Mouse (Mus musculus): ENCODE data around the gene Cc2d2a.
A peak's percentile ranks its signal among the peaks of the same experiment; 100 is the strongest.

The Cc2d2a gene

GRCm38 (mm10) chr5:43661997-43662961, at the start of gene Cc2d2a:
Cc2d2a (plus strand) TSS chr5:43662346.
- peak; percentile 34 to 57 for DNase-seq (ENCODE audit: low spot score in 2 of 2)

- DNase-seq (ENCODE audit: low spot score in 2 of 2) = peak; percentile 44 to 69
These were observed 40.4 kb upstream of the Cc2d2a start for GRCm38 (mm10) chr5:43621575-43622299.

GRCm38 (mm10) chr5:43625407-43625806, 36.7 kb upstream of the Cc2d2a start:
- DNase-seq (ENCODE audit: low spot score in 2 of 2) = no peak

- DNase-seq (ENCODE audit: low spot score in 2 of 2) = no peak
These were observed 28.0 kb upstream of the Cc2d2a start for GRCm38 (mm10) chr5:43634071-43634601.

GRCm38 (mm10) chr5:43634602-43635081, 27.5 kb upstream of the Cc2d2a start:
- peak; percentile 67 to 80 for DNase-seq (ENCODE audit: low spot score in 2 of 2)

GRCm38 (mm10) chr5:43645020-43645419, 17.1 kb upstream of the Cc2d2a start:
- DNase-seq (ENCODE audit: low spot score in 2 of 2) = no peak

GRCm38 (mm10) chr5:43647098-43647774, 14.9 kb upstream of the Cc2d2a start:
- DNase-seq (ENCODE audit: low spot score in 2 of 2) = no peak

- DNase-seq (ENCODE audit: low spot score in 2 of 2) = no peak
These were observed 648 bp upstream of the Cc2d2a start for GRCm38 (mm10) chr5:43661498-43661897.

GRCm38 (mm10) chr5:43663531-43663930, 1.4 kb downstream of the Cc2d2a start:
- no peak for DNase-seq (ENCODE audit: low spot score in 2 of 2)

- no peak for DNase-seq (ENCODE audit: low spot score in 2 of 2)
These were observed 3.0 kb downstream of the Cc2d2a start for GRCm38 (mm10) chr5:43665144-43665543.

GRCm38 (mm10) chr5:43669118-43669645, 7.0 kb downstream of the Cc2d2a start:
- DNase-seq (ENCODE audit: low spot score in 2 of 2) = no peak

GRCm38 (mm10) chr5:43672177-43672911, 10.2 kb downstream of the Cc2d2a start:
- DNase-seq (ENCODE audit: low spot score in 2 of 2) = peak; percentile 90 to 91

- DNase-seq (ENCODE audit: low spot score in 2 of 2) = no peak
These were observed 10.9 kb downstream of the Cc2d2a start for GRCm38 (mm10) chr5:43673083-43673482.

GRCm38 (mm10) chr5:43685466-43685865, 23.3 kb downstream of the Cc2d2a start:
- DNase-seq (ENCODE audit: low spot score in 2 of 2) = no peak

GRCm38 (mm10) chr5:43692489-43692888, 30.3 kb downstream of the Cc2d2a start:
- no peak for DNase-seq (ENCODE audit: low spot score in 2 of 2)

- no peak for DNase-seq (ENCODE audit: low spot score in 2 of 2)
These were observed 35.0 kb downstream of the Cc2d2a start for GRCm38 (mm10) chr5:43697133-43697532.

GRCm38 (mm10) chr5:43699240-43699639, 37.1 kb downstream of the Cc2d2a start:
- no peak for DNase-seq (ENCODE audit: low spot score in 2 of 2)

GRCm38 (mm10) chr5:43721538-43722451, 59.6 kb downstream of the Cc2d2a start:
- no peak for DNase-seq (ENCODE audit: low spot score in 2 of 2)

- no peak for DNase-seq (ENCODE audit: low spot score in 2 of 2)
These were observed 60.3 kb downstream of the Cc2d2a start for GRCm38 (mm10) chr5:43722452-43722783.

- DNase-seq (ENCODE audit: low spot score in 2 of 2) = peak in 1 of 2 experiments; percentile 42
These were observed 61.7 kb downstream of the Cc2d2a start for GRCm38 (mm10) chr5:43723830-43724229.

All from right cerebral cortex, postnatal 10 days (tissue).